Mouse (Mus musculus): ENCODE data around the gene Slc38a6. TPM values are rescaled to one million over a fixed set of nuclear protein-coding genes. Genes with fewer than 3 reads are reported as not detected.

Slc38a6 gene
- total RNA-seq (2023) = 39.1 TPM

GRCm38 (mm10) chr12:73286287-73287092 is at the start of gene Slc38a6, which contains the start of gene Trmt5:
Slc38a6 (plus strand) TSS chr12:73286779.
Trmt5 (minus strand) TSS chr12:73286710.

Other genes starting within 250 kb of the Slc38a6 start
- 0.18 TPM for gene Six1, start 232.9 kb upstream of the Slc38a6 start, total RNA-seq (2023)
- gene Six4, start 173.3 kb upstream of the Slc38a6 start, total RNA-seq (2023) = 0.56 TPM
- 27.6 TPM for gene Mnat1, start 163.1 kb upstream of the Slc38a6 start, total RNA-seq (2023)
- 23.1 TPM for gene Trmt5, start 69 bp upstream of the Slc38a6 start, total RNA-seq (2023)

All from CD4-positive naive resting alpha-beta T cell, adult 57 days (primary cell).